Mouse (Mus musculus) lung, postnatal 25 days (tissue): Measurements from ENCODE around the gene Sik3.
"Not testable (repeated sequence)": the region's sequence is repeated elsewhere in the genome, so short reads cannot be mapped to it uniquely, and the experiment has no call there.

Source experiments
- DNase-seq: peaks from one replicate; pipeline ENCODE4 v3.0.0; 2022; ENCODE audit warnings: low spot score

Sik3 gene

DNA sequence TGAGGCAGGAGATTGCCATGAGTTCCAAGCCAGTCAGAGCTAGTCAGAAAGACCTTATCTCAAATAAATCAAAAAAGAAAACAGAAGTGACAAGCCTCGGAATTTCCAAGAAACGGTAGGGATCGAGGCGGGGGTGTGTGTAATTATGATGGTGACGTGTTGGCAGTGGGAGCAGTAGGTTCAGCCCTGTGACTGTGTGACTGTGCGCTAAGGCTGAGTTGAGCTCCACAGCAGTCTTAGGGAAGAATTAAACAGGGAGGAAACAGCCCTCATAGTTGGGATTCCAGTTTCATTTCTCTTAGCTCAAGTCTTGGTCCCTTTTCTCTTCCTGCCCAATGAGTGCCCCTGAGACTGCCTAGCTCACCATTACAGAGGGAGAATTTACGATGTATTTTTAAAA lies 98.0 kb downstream of the Sik3 start:
- peak; percentile 38 for DNase-seq

DNA sequence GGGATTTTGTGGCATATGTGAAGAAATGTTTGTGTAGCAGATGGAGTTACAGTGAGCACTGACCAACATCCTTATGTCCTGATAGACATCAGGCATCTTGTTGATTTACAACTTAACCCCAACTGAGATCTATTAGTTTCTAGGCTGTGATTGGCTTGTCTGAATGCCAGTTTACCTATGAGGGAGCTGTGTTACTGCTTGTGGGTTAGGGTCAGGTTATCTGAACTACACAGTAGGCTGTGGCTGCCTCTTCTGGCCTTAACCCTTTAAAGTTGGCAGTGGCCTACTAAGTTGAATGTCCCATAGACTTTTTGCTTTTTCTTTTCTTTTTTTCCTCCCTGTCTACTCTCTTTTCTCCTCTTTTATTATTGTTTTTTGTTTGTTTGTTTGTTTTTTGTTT lies 98.7 kb downstream of the Sik3 start:
- DNase-seq = no peak

DNA sequence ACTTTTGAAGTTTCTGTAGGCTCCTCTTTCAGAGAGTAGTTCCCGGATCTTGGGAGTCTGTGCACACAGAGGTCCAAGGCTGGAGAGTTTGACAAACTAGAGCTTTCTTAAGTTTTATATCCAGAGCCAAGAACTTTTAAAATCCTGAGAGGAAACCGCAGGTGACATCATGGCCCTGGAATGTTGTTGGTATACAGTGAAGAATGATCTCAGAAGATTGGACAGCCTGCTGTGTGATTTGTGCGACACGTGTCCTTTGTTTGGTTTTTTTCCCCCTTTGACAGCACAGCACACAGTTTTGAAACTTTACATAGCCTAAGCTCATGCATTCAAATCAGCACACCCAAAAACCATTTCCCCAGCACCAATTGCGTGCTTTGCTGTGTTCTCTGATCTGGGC lies 99.6 kb downstream of the Sik3 start:
- peak; percentile 81 for DNase-seq

DNA sequence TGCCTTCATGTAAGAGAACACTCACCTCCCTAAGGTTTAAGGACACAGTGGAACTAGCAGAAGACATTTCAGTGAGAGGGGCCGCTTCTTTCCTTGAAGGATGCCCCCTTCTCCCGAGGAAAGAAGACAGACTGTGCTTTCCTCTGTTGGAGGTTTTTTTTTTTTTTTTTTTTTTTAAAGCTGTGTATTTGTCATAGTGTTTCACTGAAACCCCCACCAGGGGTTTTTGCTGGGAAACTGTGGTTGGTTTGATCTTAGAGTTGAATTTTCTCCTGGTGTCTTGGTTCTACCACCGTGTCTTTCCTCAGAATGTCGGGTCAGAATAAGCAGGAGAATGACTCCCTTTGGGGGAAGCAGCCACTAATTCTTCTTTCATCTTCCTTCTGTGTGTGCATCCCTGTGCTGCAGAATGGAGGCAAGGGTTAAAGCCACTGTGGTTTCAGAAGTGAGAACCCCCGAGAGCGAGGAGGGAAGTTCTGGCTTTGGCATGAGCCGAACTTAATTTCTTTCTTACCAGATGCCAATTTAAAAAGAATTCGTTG lies 106.3 kb downstream of the Sik3 start:
- no peak for DNase-seq

DNA sequence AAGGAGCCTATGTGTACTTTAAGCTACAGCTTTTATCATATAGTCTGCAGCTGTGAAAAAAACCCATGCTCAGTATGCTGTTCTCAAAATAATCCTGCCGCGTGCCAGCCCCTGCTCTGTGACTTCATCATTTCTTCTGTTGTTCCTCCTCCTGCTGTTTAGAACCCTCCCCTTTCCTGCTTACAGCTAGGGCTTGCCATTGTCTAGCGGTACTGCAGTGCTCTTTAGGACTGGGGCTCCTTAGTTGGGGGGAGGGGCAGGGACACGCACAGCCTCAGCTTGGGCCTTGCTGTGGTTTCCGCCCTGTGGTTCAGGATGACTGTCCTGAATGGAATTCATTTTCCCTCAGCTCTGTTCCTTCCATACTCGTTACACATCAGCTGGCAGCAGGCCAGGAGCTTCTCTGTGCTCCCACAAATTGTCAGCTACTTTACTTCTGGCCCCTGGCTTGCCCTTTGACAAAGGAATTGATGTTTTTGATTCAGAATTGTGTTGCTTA lies 107.4 kb downstream of the Sik3 start:
- DNase-seq = peak; percentile 81

DNA sequence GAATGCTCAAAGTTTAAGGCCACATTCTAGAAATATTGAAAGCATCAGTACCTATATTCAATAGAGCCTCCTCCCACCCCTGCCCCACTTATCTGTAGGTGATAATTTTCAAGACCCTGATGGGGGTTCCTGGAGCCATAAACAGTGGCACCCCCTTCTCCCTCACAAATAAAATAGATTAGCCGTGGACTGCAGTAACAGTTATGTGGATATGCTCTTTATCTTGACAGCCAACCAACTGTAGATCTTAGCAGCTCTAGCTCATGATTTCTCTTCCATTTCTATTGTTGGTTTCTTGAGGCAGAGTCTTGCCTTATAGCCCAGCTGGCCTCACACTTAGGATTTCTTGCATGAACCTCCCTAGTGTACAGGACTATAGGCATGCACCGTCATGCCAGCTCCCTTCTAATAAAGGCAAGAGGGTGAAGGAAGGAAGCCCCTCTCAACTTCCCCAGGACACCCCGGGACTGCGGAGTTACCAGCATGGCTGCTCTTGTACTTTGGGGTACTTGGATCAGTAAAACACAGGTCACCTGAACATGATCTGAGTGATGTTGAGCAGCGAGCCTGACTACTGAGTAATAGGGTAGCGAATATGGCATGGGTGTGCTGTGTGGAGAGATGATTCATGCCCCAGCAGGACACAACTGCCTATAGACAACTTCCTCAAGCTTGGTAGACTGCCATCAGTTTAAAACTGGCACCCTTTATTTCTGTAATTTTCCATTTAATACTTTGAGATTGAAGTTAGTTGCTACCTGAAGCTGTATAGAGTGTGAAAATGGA lies 108.0 kb downstream of the Sik3 start:
- DNase-seq = no peak

DNA sequence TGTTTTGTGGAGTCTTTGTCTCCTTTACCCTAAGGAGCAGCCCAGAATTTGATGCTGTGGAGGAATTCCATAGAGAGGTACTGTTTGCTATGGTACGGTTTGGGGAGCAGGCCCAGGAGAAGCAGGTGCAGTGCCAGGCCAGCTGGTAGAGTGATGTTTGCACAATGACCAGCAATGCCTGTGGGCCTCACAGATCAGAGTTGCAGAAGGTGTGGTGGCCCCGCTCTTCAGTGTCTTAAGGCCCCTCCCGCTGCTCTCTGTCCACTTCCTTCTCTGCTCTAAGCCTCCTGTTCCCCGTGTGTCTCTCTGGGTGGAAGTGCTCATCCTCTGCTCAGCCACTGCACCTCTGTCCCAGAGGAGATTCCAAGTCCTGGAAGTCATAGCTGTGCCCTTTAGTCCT lies 108.9 kb downstream of the Sik3 start:
- no peak for DNase-seq

DNA sequence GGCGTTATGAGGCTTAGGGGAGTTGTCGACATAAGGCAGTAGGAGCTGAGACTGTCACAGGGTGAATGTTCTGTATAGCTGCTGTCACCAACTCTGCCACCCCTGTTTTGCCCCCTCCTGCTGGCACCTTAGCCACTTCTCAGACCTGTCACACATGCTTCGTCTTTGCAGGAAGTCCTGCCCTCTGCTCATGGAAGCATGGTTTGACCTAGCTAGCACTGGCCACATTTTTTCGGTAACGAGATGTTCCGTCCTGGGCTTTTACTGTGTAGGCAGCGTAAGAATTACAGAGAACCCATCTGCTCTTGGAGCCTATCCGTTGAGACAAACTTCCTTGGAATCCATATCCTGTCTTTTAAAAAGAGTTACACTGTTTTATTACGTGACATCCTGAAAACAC lies 110.1 kb downstream of the Sik3 start:
- no peak for DNase-seq

DNA sequence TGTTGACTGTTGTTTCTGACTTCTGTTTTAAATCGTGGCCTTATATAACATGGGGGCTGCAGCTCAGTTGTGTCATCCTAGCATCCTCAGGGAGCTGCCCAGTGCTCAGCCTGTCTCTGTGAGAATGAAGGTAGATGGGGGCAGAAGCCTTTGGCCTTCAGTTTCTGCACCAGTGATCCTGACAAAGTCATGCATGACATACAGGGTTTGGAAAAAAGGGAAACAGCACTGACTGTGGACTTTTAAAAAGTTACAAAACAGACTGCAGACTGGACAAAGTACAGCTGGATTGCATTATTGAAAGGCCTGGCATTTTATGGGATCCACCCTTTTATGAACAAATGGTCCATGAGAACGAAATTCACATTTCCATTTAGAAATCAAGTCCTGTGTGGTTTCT lies 113.7 kb downstream of the Sik3 start:
- DNase-seq = no peak

DNA sequence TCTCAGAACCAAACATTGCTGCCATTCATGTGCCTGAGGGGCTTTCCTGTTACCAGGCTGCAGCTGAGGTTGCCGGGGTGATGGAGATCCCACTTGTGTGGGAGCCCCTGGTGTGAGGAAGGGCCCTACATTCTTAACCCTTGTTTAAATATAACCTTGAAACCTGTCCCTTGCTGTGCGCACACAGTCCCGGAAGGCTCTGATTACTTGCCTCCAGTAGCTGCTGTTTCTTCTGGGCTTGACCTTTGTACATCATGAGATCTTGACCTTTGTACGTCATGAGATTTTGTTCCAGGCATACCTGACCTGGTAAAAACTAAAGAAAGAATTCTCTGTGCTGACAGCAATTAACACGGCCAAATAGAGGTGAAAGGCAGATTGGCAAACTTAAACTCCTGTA lies 114.7 kb downstream of the Sik3 start:
- no peak for DNase-seq

DNA sequence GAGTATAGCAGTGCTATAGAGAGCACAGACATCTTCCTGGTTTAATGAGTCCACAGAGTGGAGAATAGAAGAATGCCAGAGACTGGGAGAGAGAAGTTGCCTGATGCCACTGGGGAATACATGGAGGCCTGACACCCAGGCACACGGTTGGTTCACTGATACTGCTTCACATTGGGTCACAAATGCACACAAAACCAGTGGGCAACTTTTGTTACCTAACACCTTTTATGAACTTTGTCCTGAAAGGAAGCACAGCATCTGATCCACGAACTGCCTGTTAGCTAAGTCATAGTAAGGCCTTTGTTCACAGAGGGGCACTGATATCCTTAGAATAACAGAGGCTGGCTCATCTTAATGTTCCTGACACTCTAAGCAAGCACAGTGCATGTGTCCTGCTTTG lies 116.6 kb downstream of the Sik3 start:
- no peak for DNase-seq

DNA sequence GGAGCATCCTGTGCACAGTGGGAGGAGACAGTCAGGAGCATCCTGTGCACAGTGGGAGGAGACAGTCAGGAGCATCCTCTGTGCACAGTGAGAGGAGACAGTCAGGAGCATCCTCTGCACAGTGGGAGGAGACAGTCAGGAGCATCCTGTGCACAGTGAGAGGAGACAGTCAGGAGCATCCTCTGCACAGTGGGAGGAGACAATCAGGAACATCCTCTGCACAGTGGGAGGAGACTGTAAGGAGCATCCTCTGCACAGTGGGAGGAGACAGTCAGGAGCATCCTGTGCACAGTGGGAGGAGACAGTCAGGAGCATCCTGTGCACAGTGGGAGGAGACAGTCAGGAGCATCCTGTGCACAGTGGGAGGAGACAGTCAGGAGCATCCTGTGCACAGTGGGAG lies 120.2 kb downstream of the Sik3 start:
- not testable (repeated sequence) for DNase-seq

DNA sequence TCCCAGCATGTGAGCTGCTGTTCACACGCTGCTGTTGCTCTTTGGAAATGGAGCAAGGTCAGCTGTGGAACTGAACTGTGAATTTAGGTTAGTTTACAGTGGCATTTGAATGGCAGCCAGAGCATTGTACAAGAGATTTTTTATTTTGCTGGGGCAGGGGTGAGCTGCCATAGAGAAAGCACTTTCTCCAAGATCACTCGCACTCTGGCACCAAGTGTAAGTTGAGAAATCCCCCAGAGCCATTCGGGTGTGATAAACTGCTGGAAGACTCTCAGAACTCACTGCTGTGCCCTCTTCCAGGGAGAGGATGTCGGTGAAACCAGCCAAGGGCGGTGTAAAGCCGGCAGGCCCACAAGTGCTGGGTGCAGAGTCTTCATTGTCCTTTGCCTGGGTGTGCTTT lies 126.2 kb downstream of the Sik3 start:
- DNase-seq = no peak

DNA sequence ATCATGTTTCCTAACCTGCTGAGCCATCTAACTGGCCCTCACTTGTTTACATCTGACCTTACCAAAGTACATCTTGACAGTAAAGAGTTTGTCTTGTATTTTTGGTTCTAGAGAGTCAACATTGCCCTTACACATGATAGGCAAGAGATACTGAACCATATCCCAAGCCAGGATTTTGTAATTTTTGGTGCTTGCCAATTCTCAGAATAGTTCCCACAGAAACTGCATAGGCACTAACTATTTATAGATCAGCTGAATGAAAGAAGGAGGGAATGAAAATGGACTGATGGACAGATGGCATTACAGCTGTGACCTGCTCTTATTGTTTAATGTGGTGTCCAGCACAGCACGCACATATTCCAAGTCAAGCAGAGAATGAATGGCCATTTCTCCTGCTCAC lies 128.2 kb downstream of the Sik3 start:
- no peak for DNase-seq

DNA sequence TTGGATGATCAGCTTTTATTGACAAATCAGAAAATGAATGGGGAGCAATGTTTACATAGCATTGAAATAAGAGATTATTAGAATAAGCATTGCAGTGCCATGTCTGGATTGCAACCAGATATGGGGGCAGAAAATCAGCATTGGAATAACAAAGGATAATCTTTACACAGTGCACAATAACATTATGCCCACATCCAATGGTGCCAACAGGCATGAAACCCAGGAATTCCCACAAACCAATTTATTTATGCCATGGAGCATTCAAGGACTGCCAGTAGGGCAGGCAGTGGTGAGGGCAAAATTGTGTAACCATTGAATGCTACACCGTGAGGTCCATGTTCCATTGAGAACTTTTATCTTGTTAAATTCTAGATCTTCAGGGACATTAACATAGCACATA lies 129.4 kb downstream of the Sik3 start:
- no peak for DNase-seq

DNA sequence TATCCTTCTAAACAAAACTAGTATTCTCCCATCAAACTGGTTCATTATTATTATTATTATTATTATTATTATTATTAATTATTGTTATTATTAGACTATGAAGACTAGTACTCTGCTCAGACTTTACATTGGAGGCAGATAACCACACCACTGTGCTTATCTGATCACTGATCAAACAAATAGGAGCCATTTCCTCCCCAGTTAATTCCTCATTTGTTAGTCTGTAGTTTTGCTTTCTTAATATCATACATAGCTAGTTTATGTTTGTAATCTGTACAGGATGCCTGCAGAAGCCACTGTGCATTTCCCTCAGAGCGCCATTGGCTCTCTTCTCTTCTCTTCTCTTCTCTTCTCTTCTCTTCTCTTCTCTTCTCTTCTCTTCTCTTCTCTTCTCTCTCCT lies 129.9 kb downstream of the Sik3 start:
- no peak for DNase-seq

DNA sequence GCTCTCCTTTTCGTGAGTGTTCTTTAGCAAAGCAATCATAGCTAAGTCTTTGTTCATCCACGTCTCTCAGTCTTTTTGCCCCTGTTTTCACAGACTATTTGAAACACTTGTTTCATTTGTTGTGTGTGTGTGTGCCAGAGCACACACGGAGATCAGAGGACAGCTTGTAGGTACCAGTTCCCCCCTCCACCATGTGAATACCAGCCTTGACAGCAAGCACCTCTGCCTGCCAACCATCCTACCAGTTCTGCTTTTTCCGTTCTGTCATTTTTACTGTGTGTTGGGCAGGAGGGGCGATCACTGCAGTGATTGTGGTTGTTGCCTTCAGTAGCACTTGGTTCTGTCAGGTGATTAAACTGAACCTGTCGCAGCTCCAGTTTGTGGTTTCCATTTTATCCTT lies 132.4 kb downstream of the Sik3 start:
- no peak for DNase-seq

DNA sequence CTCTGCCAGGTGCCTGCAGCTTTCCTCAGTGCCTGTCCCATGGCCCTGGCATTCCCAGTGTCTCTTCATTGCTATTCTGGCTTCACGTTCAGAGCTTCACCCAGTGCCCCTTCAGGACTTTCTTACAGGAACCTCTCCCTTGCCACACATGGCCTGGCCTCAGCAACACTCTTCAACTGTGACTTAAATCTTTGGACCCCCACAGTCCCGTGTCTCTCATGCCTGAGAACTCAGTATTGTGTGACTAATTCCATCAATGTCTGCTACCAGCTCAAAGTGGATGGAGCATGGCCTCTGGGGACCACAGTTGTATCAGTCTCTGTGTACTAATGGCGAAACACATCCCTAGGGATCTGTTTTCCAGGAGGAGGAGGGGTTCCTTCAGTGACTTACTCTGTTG lies 133.8 kb downstream of the Sik3 start:
- DNase-seq = no peak

DNA sequence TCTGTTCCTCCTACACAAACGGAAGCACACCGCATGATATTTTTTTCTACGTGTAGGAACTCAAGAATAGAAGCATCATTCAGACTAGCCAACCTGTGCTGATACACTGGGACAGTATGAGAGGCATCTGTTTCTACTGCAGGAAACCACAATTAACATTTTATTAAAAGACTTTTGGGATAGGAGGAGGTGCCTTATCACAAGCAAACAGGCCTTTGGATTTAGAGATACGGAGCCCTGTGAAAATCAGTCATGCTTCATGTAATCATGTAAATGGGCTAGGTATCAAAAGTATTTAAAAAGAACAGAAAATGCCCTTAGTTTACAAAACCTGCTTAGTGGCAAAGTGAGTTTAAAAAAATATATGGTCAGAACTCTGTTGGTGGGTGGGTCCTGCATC lies 136.1 kb downstream of the Sik3 start:
- no peak for DNase-seq

DNA sequence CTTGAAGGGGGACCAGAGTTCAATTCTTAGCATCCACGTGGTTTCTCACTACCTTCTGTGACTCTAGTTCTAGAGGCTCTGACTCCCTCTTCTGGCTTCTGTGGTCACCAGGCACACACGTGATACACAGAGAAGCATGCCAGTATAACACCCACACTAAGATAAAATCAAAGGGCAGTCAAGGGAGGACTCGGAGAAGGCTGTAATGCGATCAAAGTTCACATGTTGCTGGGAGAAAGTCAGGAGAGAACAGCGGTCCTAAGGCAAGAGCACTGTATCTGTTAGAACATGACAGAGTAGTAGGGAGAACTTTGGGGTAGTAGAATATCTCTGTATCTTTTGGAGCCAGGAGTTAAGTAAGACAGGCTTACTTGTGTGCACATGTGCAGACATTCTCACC lies 136.8 kb downstream of the Sik3 start:
- DNase-seq = no peak

DNA sequence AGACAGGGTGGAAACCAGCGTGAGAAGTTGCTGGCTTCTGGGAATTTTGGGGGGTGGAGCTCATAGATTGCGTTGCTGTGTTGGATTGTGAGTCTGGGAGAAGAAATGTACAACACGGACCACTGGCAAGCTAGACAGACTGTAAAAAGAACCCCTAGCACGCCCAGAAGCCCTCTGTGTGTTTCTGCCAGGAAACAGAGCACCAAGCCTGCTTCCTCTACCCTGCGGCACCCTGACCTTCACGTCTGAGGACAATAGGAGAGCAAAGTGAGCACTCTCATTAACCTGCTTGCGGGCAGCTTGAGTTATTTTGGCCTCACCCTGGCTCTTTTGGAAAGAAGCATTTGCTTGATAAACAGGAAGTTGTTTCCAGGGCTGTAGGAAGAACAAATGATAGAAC lies 137.5 kb downstream of the Sik3 start:
- DNase-seq = no peak

DNA sequence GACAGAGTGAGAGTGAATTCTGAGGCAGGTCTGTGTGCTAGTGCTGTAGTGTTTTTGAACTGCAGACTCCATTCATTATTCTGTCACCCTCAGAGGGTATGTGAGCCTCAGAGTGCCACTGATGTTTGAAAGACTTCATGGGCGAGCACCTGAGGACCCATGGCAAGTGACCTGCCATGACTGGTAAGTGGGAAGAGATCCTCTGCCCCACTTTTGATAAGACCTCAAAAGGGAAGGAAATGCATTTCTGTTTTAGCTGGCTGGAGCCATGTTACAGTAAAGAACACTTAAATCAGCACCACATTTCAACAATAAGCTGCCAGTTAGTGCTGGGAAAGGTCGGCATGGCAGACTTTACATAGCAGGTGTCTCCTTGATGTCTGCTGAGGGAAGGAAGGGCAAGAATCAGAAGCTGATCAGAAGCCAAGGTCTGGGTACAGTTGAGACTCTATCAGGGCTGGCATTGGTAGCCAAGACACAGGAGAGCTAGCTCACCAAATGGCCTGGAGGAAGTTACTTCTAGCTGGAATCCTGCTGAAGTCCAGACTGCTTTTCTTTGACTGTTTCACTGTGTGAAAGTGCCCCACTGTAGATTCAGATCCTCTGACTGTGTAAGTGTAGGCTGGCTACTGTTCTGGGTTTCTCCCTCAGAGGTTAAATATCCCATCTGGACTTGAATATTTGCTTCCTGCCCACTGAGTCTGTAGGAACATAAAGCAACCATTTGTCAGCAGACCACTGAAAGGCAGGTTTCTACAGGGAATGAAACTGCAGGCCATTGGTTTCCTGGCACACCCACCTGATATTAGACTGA lies 138.5 kb downstream of the Sik3 start:
- no peak for DNase-seq

DNA sequence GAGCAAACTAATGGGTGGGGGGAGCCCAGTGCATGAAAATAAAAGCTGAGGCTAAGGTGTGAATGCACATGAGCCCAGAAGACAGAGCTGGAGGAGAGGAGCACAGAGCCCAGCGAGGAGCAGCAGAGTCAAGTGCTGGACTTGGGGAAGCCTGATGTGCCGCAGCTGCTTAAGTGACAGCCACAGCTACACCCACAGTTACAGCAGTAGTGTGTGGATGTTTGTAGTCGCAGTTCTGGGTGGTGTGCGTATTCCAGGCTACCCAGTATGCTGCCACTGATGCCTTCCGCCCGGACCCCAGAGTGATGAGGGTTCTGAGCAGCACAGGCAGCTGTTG lies 139.1 kb downstream of the Sik3 start:
- DNase-seq = no peak
